Mouse (Mus musculus) adrenal gland, postnatal 36 days (tissue): ENCODE results near the gene Scgb2b21. TPM values are rescaled to one million over a fixed set of nuclear protein-coding genes. Genes with fewer than 3 reads are reported as not detected.
"Not testable (repeated sequence)": the region's sequence is repeated elsewhere in the genome, so short reads cannot be mapped to it uniquely, and the experiment has no call there.

Experiments used
- DNase-seq, 2 experiments: peaks; one replicate each; pipeline ENCODE4 v3.0.0; 2021; ENCODE audit warnings: mixed read lengths in 1 of 2
- long read RNA-seq, 2 experiments: library from polyadenylated mRNA; stranded (forward); transcript quantifications; one replicate each; pipeline ENCODE4 v2.0.0; 2021; ENCODE audit warnings: borderline sequencing depth in 2 of 2
- total RNA-seq, 2 experiments: library from RNA; stranded (reverse); gene quantifications; 2 replicates each; pipeline ENCODE4 v1.2.3; 2021

The Scgb2b21 gene
- total RNA-seq, result not detected
- long read RNA-seq, experiment 1, result 0 reads
- long read RNA-seq, experiment 2, result 0 reads

DNA sequence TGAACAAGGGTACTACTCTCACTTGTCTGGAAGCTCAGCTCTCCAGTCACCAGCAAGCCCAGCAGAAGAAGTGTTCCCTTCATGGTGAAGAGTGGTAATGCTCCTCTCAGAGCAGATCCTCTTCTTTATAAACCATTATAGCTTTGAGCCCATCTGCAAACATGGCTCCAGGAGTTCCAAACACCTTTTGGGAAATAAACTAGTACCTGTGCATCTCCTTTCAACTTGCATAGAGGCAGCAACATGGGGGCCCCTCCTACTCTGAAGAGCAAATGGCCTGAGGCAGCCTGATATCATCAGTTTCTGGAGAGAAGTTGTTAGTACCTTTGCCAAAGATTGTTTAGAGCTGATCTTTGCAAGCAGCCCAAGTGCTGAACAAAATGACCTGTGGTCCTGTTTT lies at the start of gene Scgb2b21:
Gene Scgb2b21 (minus strand): TSS at position 101 of the 400 bp plus-strand sequence.
- no peak for DNase-seq

DNA sequence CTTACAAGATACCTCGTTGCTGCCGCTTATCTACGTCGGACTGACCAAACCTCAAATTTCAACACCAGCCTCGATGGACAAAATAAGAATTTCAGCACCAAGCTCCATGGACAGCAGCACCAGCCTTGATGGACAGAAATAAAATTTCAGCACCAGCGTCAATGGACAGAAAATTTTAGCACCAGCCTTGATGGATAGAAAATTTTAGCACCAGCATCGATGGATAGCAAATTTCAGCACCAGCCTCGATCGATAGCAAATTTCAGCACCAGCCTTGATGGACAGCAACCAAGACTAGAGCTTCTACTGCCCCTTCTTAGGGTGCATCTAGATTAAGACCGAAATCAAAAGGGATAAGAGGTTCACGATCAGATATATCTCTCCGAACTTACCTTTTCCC lies 23.2 kb upstream of the Scgb2b21 start:
- DNase-seq, result not testable (repeated sequence)

Other genes with a start within 250 kb of the Scgb2b21 start
- gene Scgb2b19, start 240.1 kb downstream of the Scgb2b21 start, total RNA-seq, result not detected
- not detected for gene Scgb1b19, start 233.2 kb downstream of the Scgb2b21 start, total RNA-seq
- not detected for gene Scgb2b20, start 154.1 kb downstream of the Scgb2b21 start, total RNA-seq
- not detected for gene Scgb1b20, start 147.2 kb downstream of the Scgb2b21 start, total RNA-seq
- gene Scgb2b24, start 218.9 kb upstream of the Scgb2b21 start, total RNA-seq, result not detected
- not detected for gene Scgb1b24, start 223.3 kb upstream of the Scgb2b21 start, total RNA-seq